Mouse (Mus musculus) activated CD4-positive, CD25-positive, alpha-beta regulatory T cell (primary cell): ENCODE measurements around the gene Olfr130. TPM values are rescaled to one million over a fixed set of nuclear protein-coding genes. Genes with fewer than 3 reads are reported as not detected.

Source experiments
- polyA plus RNA-seq, 2 experiments: library from polyadenylated mRNA; unstranded; fragments of 100-300 nt; shearing (Covaris generic); gene quantifications; one replicate each; pipeline ENCODE4 v1.2.1; 2017

Olfr130 gene
- not detected for polyA plus RNA-seq

DNA sequence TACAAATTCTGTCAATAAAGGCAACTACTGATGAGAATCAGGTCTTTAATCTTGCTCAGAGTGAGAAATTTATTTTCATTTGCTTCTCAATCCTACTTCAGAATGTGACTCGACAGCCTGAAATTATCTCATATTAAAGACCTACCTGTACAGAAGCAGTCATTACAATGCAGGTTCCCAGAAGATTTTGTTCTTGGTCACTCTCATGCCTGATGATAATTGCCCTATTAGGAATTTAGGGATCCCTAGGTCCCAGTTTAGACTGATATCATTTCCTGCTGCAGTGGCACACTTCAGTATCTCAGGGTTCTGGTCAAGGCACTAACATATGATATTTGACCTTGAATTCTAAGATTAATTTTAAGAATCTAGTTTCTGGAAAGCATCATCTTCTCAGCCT lies at the start of gene Olfr130:
Gene Olfr130, plus strand, starts transcription at position 301 of the 400 bp plus-strand sequence.

DNA sequence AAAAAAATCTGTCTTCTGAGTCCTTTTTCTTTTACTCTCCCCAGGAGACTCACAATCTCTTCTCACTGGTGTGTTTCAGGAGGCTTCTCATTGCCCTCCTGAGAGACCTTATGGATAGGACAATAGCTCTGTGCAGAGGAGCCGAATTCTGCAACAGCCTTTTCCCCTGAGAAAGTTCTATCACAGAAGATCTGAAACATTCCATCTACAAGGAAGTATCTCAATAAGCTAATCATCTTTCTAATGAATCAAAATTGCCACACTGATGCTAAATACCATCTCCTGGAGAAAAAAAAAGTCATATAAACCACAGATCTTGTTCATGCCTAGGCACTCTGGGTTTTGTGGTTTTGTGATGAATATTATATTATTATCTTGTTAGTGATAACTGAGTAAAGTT lies 3.7 kb upstream of the Olfr130 start, which contains the start of gene Olfr129:
Gene Olfr129, minus strand, starts transcription at position 101 of the 400 bp plus-strand sequence.

DNA sequence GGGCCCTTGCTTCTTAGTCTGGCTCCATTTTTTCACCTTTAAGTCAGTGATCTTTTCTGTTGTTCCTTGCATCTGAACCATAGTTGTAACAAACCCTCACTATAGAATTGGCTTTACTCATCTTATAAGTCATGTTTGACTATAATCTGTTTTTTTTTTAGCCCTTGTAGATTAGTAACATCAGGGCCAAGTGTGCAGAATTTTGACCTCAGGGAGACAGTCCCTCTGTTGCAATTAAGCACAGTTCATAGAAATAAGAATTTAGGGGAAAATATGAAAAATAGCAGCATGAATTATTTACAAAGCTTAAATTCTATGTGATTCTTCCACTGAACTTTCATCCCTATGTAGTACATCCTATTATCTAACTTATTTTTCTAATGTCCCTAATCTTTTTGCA lies 24.9 kb downstream of the Olfr130 start, which contains the start of gene Olfr131:
Gene Olfr131, minus strand, starts transcription at position 101 of the 400 bp plus-strand sequence.

Other genes with a start within 250 kb of the Olfr130 start
- not detected for gene Olfr125, start 231.0 kb upstream of the Olfr130 start, polyA plus RNA-seq
- gene Olfr126, start 216.4 kb upstream of the Olfr130 start, polyA plus RNA-seq: under 1 TPM in 1 of 2 experiments, not detected in 1; 0.20 TPM
- under 1 TPM in 1 of 2 experiments, not detected in 1; 0.31 TPM for gene Olfr127, start 163.5 kb upstream of the Olfr130 start, polyA plus RNA-seq
- gene Olfr128, start 143.4 kb upstream of the Olfr130 start, polyA plus RNA-seq: under 1 TPM in 1 of 2 experiments, not detected in 1; 0.20 TPM
- not detected for gene Olfr761, start 110.8 kb upstream of the Olfr130 start, polyA plus RNA-seq
- gene Olfr129, start 3.8 kb upstream of the Olfr130 start, polyA plus RNA-seq: under 1 TPM in 1 of 2 experiments, not detected in 1; 0.45 TPM
- not detected for gene Olfr131, start 24.8 kb downstream of the Olfr130 start, polyA plus RNA-seq
- under 1 TPM in 1 of 2 experiments, not detected in 1; 0.23 TPM for gene Olfr132, start 70.6 kb downstream of the Olfr130 start, polyA plus RNA-seq
- gene Olfr133, start 81.4 kb downstream of the Olfr130 start, polyA plus RNA-seq: not detected
- not detected for gene Olfr134, start 107.5 kb downstream of the Olfr130 start, polyA plus RNA-seq
- not detected for gene Olfr135, start 140.4 kb downstream of the Olfr130 start, polyA plus RNA-seq
- gene Olfr138, start 197.1 kb downstream of the Olfr130 start, polyA plus RNA-seq: under 1 TPM in 1 of 2 experiments, not detected in 1; 0.58 TPM
- under 1 TPM in 1 of 2 experiments, not detected in 1; 0.12 TPM for gene Olfr137, start 243.6 kb downstream of the Olfr130 start, polyA plus RNA-seq